In genomic region chr5:114146028-114146888, GRCm38 (mm10) we compare ENCODE assay signal across 9 mouse cellular contexts. TPM values are rescaled to one million over a fixed set of nuclear protein-coding genes. Genes with fewer than 3 reads are reported as not detected.
DNase-seq lines count a peak whose midpoint lies in the region; ATAC-seq and TF ChIP-seq lines count a peak whose summit lies in the region.
"Had no signal": no experiment of that assay in that cellular context is flagged by ENCODE, and none has a peak within 500 bp of the region (broad histone marks: within the 10 kb centered on the region; RNA-seq: fewer than 3 reads in every experiment).

TSS of gene Acacb (plus strand) at chr5:114146535.

- H3K4me3 ChIP-seq in left cerebral cortex, adult 2 months = no peak within 1 kb of the TSS
- H3K4me3 ChIP-seq in embryonic facial prominence, embryonic 11.5 days (ENCODE audit: low read depth, low read length) = no peak within 1 kb of the TSS
- peak within 1 kb of the TSS; percentile 54 for H3K4me3 ChIP-seq in heart, postnatal 0 days (ENCODE audit: low read depth, low read length)
- H3K4me3 ChIP-seq in limb, embryonic 13.5 days = no peak within 1 kb of the TSS
- no peak within 1 kb of the TSS for H3K4me3 ChIP-seq in midbrain, embryonic 11.5 days (ENCODE audit: low read depth, low read length)

- no peaks in the 10 kb centered on the region for H3K9me3 ChIP-seq in embryonic facial prominence, embryonic 11.5 days (replicated peaks; ENCODE audit: control insufficient read depth, low read length)
- no peaks in the 10 kb centered on the region for H3K9me3 ChIP-seq in heart, postnatal 0 days (replicated peaks; ENCODE audit: control insufficient read depth, low read length)
- 0 out of 2 replicates have a peak, but pooled peaks cover 4% of the 10 kb centered on the region for H3K9me3 ChIP-seq in limb, embryonic 13.5 days
- H3K9me3 ChIP-seq in midbrain, embryonic 11.5 days (ENCODE audit: control insufficient read depth, low read length) = no peaks in the 10 kb centered on the region

- 35% methylated on average over 19 of the region's 19 CpGs for WGBS in embryonic facial prominence, embryonic 11.5 days
- 11% methylated on average over 19 of the region's 19 CpGs for WGBS in heart, postnatal 0 days
- 21% methylated on average over 19 of the region's 19 CpGs for WGBS in limb, embryonic 13.5 days
- 57% methylated on average over 19 of the region's 19 CpGs for WGBS in midbrain, embryonic 11.5 days

- H3K27me3 ChIP-seq in embryonic facial prominence, embryonic 11.5 days (ENCODE audit: control insufficient read depth, insufficient read depth, low read length) = no peaks in the 10 kb centered on the region
- no peaks in the 10 kb centered on the region for H3K27me3 ChIP-seq in heart, postnatal 0 days (ENCODE audit: control insufficient read depth, insufficient read depth, low read length)
- no peaks in the 10 kb centered on the region for H3K27me3 ChIP-seq in limb, embryonic 13.5 days
- H3K27me3 ChIP-seq in midbrain, embryonic 11.5 days (ENCODE audit: control insufficient read depth, insufficient read depth, low read length) = no peaks in the 10 kb centered on the region

- no peak for DNase-seq in left cerebral cortex, adult 2 months (ENCODE audit: extremely low spot score in 1 of 2, low spot score in 2 of 2)
- no peak for DNase-seq in left cerebral cortex, postnatal 14 days (ENCODE audit: low spot score in 2 of 2)
- DNase-seq in embryonic facial prominence, embryonic 11.5 days (ENCODE audit: low spot score) = peak; percentile 15
- peak; percentile 94 for DNase-seq in heart, postnatal 0 days (ENCODE audit: low spot score)
- DNase-seq in midbrain, embryonic 11.5 days (ENCODE audit: low spot score, missing footprints) = no peak
- DNase-seq in left cerebral cortex, adult 11 months (ENCODE audit: low spot score) = no peak
- no peak for DNase-seq in left cerebral cortex, postnatal 25 days (ENCODE audit: low spot score in 2 of 2)
- DNase-seq: cerebellum, adult 9-10 months had no signal

- no peak for TF ChIP-seq EP300 in heart, postnatal 0 days (IDR thresholded peaks at IDR 0.05; ENCODE audit: low read depth)

- no peak for ATAC-seq in embryonic facial prominence, embryonic 11.5 days (replicated peaks; ENCODE audit: insufficient number of reproducible peaks, low FRiP score, low TSS enrichment, low read depth)
- peak; percentile 90 for ATAC-seq in heart, postnatal 0 days (ENCODE audit: insufficient read depth, low read depth)
- no peak for ATAC-seq in limb, embryonic 13.5 days (ENCODE audit: low FRiP score, low read depth)
- no peak for ATAC-seq in midbrain, embryonic 11.5 days (ENCODE audit: low FRiP score)

- intact Hi-C loops in left cerebral cortex, adult 2 months (cut with DNase I) = no loop called here
- intact Hi-C loops in left cerebral cortex, postnatal 14 days (cut with DNase I) = no loop called here
- intact Hi-C loops in left cerebral cortex, postnatal 25 days (cut with DNase I) = no loop called here

- peak within 1 kb of the TSS; percentile 47 for H3K27ac ChIP-seq in left cerebral cortex, adult 2 months
- no peak within 1 kb of the TSS for H3K27ac ChIP-seq in embryonic facial prominence, embryonic 11.5 days (replicated peaks; ENCODE audit: low read depth, low read length)
- peak within 1 kb of the TSS; percentile 99 for H3K27ac ChIP-seq in heart, postnatal 0 days (ENCODE audit: low read depth)
- H3K27ac ChIP-seq in limb, embryonic 13.5 days = peak within 1 kb of the TSS; percentile 10; the same call in 1 of the 2 replicates
- no peak within 1 kb of the TSS for H3K27ac ChIP-seq in midbrain, embryonic 11.5 days (ENCODE audit: low read depth, low read length)

- no peaks in the 10 kb centered on the region for H3K36me3 ChIP-seq in embryonic facial prominence, embryonic 11.5 days (replicated peaks; ENCODE audit: control insufficient read depth, insufficient read depth, low read depth, low read length)
- H3K36me3 ChIP-seq in heart, postnatal 0 days (replicated peaks; ENCODE audit: control insufficient read depth, insufficient read depth, low read length) = no peaks in the 10 kb centered on the region
- no peaks in the 10 kb centered on the region for H3K36me3 ChIP-seq in limb, embryonic 13.5 days
- H3K36me3 ChIP-seq in midbrain, embryonic 11.5 days (ENCODE audit: control insufficient read depth, insufficient read depth, low read length) = no peaks in the 10 kb centered on the region

- H3K4me2 ChIP-seq in embryonic facial prominence, embryonic 11.5 days (ENCODE audit: low read depth, low read length) = no peak within 1 kb of the TSS
- peak within 1 kb of the TSS; percentile 55 for H3K4me2 ChIP-seq in heart, postnatal 0 days (ENCODE audit: low read depth, low read length)
- H3K4me2 ChIP-seq in limb, embryonic 13.5 days (replicated peaks) = peak within 1 kb of the TSS; percentile 16; the same call in 1 of the 2 replicates
- no peak within 1 kb of the TSS for H3K4me2 ChIP-seq in midbrain, embryonic 11.5 days

- TF ChIP-seq CTCF in left cerebral cortex, adult 2 months (IDR thresholded peaks at IDR 0.05) = no peak
- no peak for TF ChIP-seq CTCF in heart, postnatal 0 days (IDR thresholded peaks at IDR 0.05; ENCODE audit: low read depth)

- H3K4me1 ChIP-seq in embryonic facial prominence, embryonic 11.5 days (ENCODE audit: control insufficient read depth, insufficient read depth, low read length) = no peaks in the 10 kb centered on the region
- H3K4me1 ChIP-seq in heart, postnatal 0 days (ENCODE audit: control insufficient read depth, insufficient read depth) = peaks cover 6% of the 10 kb centered on the region
- H3K4me1 ChIP-seq in limb, embryonic 13.5 days = peaks cover 18% of the 10 kb centered on the region
- no peaks in the 10 kb centered on the region; the same call in 1 of the 2 replicates for H3K4me1 ChIP-seq in midbrain, embryonic 11.5 days (ENCODE audit: control insufficient read depth, insufficient read depth, low read length)

- H3K9ac ChIP-seq in embryonic facial prominence, embryonic 11.5 days (replicated peaks; ENCODE audit: low read length) = no peak within 1 kb of the TSS
- H3K9ac ChIP-seq in heart, postnatal 0 days (replicated peaks; ENCODE audit: low read depth, low read length) = peak within 1 kb of the TSS; percentile 72
- peak within 1 kb of the TSS; percentile 19; the same call in 1 of the 2 replicates for H3K9ac ChIP-seq in limb, embryonic 13.5 days
- no peak within 1 kb of the TSS for H3K9ac ChIP-seq in midbrain, embryonic 11.5 days (ENCODE audit: low read length)

RNA-seq across cellular contexts. Expression of gene Acacb, which starts in this region (rescaled TPM):
- total RNA-seq in left cerebral cortex, adult 2 months (2021) = 1 to 10 TPM; 4.4 to 5.3 TPM
- total RNA-seq in left cerebral cortex, postnatal 14 days (2021) = 1 to 10 TPM; 3.8 to 4.7 TPM
- polyA plus RNA-seq in embryonic facial prominence, embryonic 11.5 days (2014; fragmentation: Nextera tagmentation; extraction: Ambion mirVana) = 2.9 and 3.6 TPM in 2 replicates
- 50.7 and 70.1 TPM in 2 replicates for total RNA-seq in heart, postnatal 0 days (2014; rRNA removed; ENCODE audit: low replicate concordance)
- polyA plus RNA-seq in heart, postnatal 0 days (2015; fragmentation: Nextera tagmentation; extraction: Ambion mirVana) = 15.3 and 17.5 TPM in 2 replicates
- polyA plus RNA-seq in limb, embryonic 13.5 days (2015; fragmentation: Nextera tagmentation; extraction: Ambion mirVana) = 4.3 and 5.0 TPM in 2 replicates
- 1.6 and 1.7 TPM in 2 replicates for polyA plus RNA-seq in midbrain, embryonic 11.5 days (2014; fragmentation: Nextera tagmentation; extraction: Ambion mirVana)
- 1 to 10 TPM; 4.0 to 4.7 TPM for total RNA-seq in left cerebral cortex, postnatal 25 days (2021)

Comparison
In these comparisons a context has a peak if more than half of its experiments do, and no peak if none do; other contexts are left out.
1. DNase-seq: peak in embryonic facial prominence, embryonic 11.5 days (single experiment) and heart, postnatal 0 days (single experiment); none in left cerebral cortex, adult 2 months (0 of 2), left cerebral cortex, postnatal 14 days (0 of 2), midbrain, embryonic 11.5 days (single experiment), left cerebral cortex, adult 11 months (single experiment) and left cerebral cortex, postnatal 25 days (0 of 2).
2. H3K27ac ChIP-seq: peak in left cerebral cortex, adult 2 months (single experiment), heart, postnatal 0 days (single experiment) and limb, embryonic 13.5 days (single experiment); none in embryonic facial prominence, embryonic 11.5 days (single experiment) and midbrain, embryonic 11.5 days (single experiment).
3. H3K4me2 ChIP-seq: peak in heart, postnatal 0 days (single experiment) and limb, embryonic 13.5 days (single experiment); none in embryonic facial prominence, embryonic 11.5 days (single experiment) and midbrain, embryonic 11.5 days (single experiment).
4. H3K9ac ChIP-seq: peak in heart, postnatal 0 days (single experiment) and limb, embryonic 13.5 days (single experiment); none in embryonic facial prominence, embryonic 11.5 days (single experiment) and midbrain, embryonic 11.5 days (single experiment).